Comparison of ENCODE assay signal across 9 mouse cellular contexts in genomic region chr14:57729364-57729763, GRCm38 (mm10). TPM values are rescaled to one million over a fixed set of nuclear protein-coding genes. Genes with fewer than 3 reads are reported as not detected.
DNase-seq lines count a peak whose midpoint lies in the region; ATAC-seq lines count a peak whose summit lies in the region.
"Had no signal": no experiment of that assay in that cellular context is flagged by ENCODE, and none has a peak within 500 bp of the region (broad histone marks: within the 10 kb centered on the region; RNA-seq: fewer than 3 reads in every experiment).

No protein-coding gene starts in this region.

- H3K36me3 ChIP-seq in hindbrain, embryonic 15.5 days, result no peaks in the 10 kb centered on the region
- no peaks in the 10 kb centered on the region for H3K36me3 ChIP-seq in hindbrain, embryonic 16.5 days (ENCODE audit: control insufficient read depth, insufficient read depth, low read length)

- no peak overlapping the region for H3K9ac ChIP-seq in hindbrain, embryonic 15.5 days
- no peak overlapping the region for H3K9ac ChIP-seq in hindbrain, embryonic 16.5 days (ENCODE audit: low read depth, low read length)

- no peaks in the 10 kb centered on the region for H3K27me3 ChIP-seq in hindbrain, embryonic 15.5 days
- no peaks in the 10 kb centered on the region for H3K27me3 ChIP-seq in hindbrain, embryonic 16.5 days (replicated peaks; ENCODE audit: control insufficient read depth, insufficient read depth, low read length)

- H3K4me3 ChIP-seq in hindbrain, embryonic 15.5 days, result no peak overlapping the region
- H3K4me3 ChIP-seq in hindbrain, embryonic 16.5 days (ENCODE audit: low read length), result no peak overlapping the region
- no peak overlapping the region for H3K4me3 ChIP-seq in brown adipose tissue, adult 24 weeks (ENCODE audit: insufficient read depth, low read depth, low read length)

- H3K4me1 ChIP-seq in hindbrain, embryonic 15.5 days (replicated peaks), result peaks cover 22% of the 10 kb centered on the region
- H3K4me1 ChIP-seq in hindbrain, embryonic 16.5 days (ENCODE audit: control insufficient read depth, insufficient read depth, low read depth, low read length), result peaks cover 15% of the 10 kb centered on the region
- H3K4me1 ChIP-seq in brown adipose tissue, adult 24 weeks (ENCODE audit: control insufficient read depth, insufficient read depth, insufficient read length, low read length), result peaks cover 35% of the 10 kb centered on the region

- DNase-seq in CD4-positive, CD25-positive, alpha-beta regulatory T cell, adult 2 months (ENCODE audit: low read depth, low spot score), result peak; percentile 23
- DNase-seq in lung, postnatal 36 days, result peak; percentile 64
- no peak for DNase-seq in frontal cortex, postnatal 10 days (ENCODE audit: low spot score in 2 of 2)
- no peak for DNase-seq in gastrocnemius, adult 8-10 months (ENCODE audit: low spot score in 2 of 2)
- no peak for DNase-seq in urinary bladder, postnatal 25 days (ENCODE audit: low spot score)

- peak overlapping the region; percentile 51 for H3K27ac ChIP-seq in hindbrain, embryonic 15.5 days (replicated peaks)
- no peak overlapping the region; the same call in 1 of the 2 replicates for H3K27ac ChIP-seq in hindbrain, embryonic 16.5 days (ENCODE audit: low read depth, low read length)
- peak overlapping the region; percentile 78 for H3K27ac ChIP-seq in brown adipose tissue, adult 24 weeks (replicated peaks; ENCODE audit: low read depth, low read length)

- ATAC-seq in hindbrain, embryonic 15.5 days (ENCODE audit: low FRiP score, low read depth), result no peak
- ATAC-seq in hindbrain, embryonic 16.5 days, result no peak

- no peaks in the 10 kb centered on the region for H3K9me3 ChIP-seq in hindbrain, embryonic 15.5 days
- H3K9me3 ChIP-seq in hindbrain, embryonic 16.5 days (ENCODE audit: control insufficient read depth, low read length), result no peaks in the 10 kb centered on the region

- H3K4me2 ChIP-seq in hindbrain, embryonic 15.5 days, result no peak overlapping the region
- no peak overlapping the region for H3K4me2 ChIP-seq in hindbrain, embryonic 16.5 days (ENCODE audit: low read length)
- H3K4me2 ChIP-seq: midbrain, embryonic 11.5 days had no signal

- WGBS in hindbrain, embryonic 15.5 days, result 84% methylated on average over 8 of the region's 8 CpGs
- WGBS in hindbrain, embryonic 16.5 days, result 83% methylated on average over 8 of the region's 8 CpGs

RNA-seq across cellular contexts. Expression of gene Gm49361, which starts 16.5 kb away (rescaled TPM):
- polyA plus RNA-seq in hindbrain, embryonic 15.5 days (2015; fragmentation: Nextera tagmentation; extraction: Ambion mirVana), result not detected in 2 replicates
- not detected in 2 replicates for polyA plus RNA-seq in hindbrain, embryonic 16.5 days (2015; fragmentation: Nextera tagmentation; extraction: Ambion mirVana)
- not detected in 2 replicates for polyA plus RNA-seq in brown adipose tissue, adult 24 weeks (2012; ENCODE audit: insufficient read depth, insufficient read length, missing spikeins)
- 1 to 10 TPM in 1 of 4 experiments, under 1 TPM in 1, not detected in 2; 0.70 to 1.4 TPM for total RNA-seq in gastrocnemius, adult 8-10 months (2022)
- polyA plus RNA-seq: midbrain, embryonic 11.5 days had no signal

RNA-seq across cellular contexts. Expression of gene Lats2, which starts 28.8 kb away (rescaled TPM):
- polyA plus RNA-seq in hindbrain, embryonic 15.5 days (2015; fragmentation: Nextera tagmentation; extraction: Ambion mirVana), result 8.1 and 8.2 TPM in 2 replicates
- polyA plus RNA-seq in hindbrain, embryonic 16.5 days (2015; fragmentation: Nextera tagmentation; extraction: Ambion mirVana), result 5.9 and 7.8 TPM in 2 replicates
- polyA plus RNA-seq in brown adipose tissue, adult 24 weeks (2012; ENCODE audit: insufficient read depth, insufficient read length, missing spikeins), result 19.5 and 20.1 TPM in 2 replicates
- 10 to 100 TPM; 15.7 to 23.4 (median 16.7) TPM for total RNA-seq in gastrocnemius, adult 8-10 months (2022)

Comparison
In these comparisons a context has a peak if more than half of its experiments do, and no peak if none do; other contexts are left out.
1. DNase-seq: peak in CD4-positive, CD25-positive, alpha-beta regulatory T cell, adult 2 months (single experiment) and lung, postnatal 36 days (single experiment); none in frontal cortex, postnatal 10 days (0 of 2), gastrocnemius, adult 8-10 months (0 of 2) and urinary bladder, postnatal 25 days (single experiment).